Mouse (Mus musculus) mouse embryonic stem cell (cell line): Measurements from ENCODE around the gene Epb41l2.

ENCODE experiments used
- in situ Hi-C, 2 experiments: fragments of 300-500 bp; cut with MboI; formaldehyde crosslinking; loops; 1 replicate in 1 of 2; 3 replicates in 1 of 2; pipeline ENCODE4 v1.14.3; 2019 to 2020; ENCODE audit warnings: low sequenced_read_pairs in 2 of 2, low pct_unique_long_range_greater_than_20kb in 1 of 2, mixed read lengths in 1 of 2; ENCODE audit not compliant: unreplicated experiment in 1 of 2

Epb41l2 gene

GRCm38 (mm10) chr10:25449312-25450020 is 89.9 kb downstream of the Epb41l2 start:
- in situ Hi-C loops, result no loop called here

GRCm38 (mm10) chr10:25453150-25453549 is 93.6 kb downstream of the Epb41l2 start:
- in situ Hi-C loops, result no loop called here

GRCm38 (mm10) chr10:25453772-25454171 is 94.2 kb downstream of the Epb41l2 start:
- in situ Hi-C loops, result no loop called here

GRCm38 (mm10) chr10:25457118-25457517 is 97.5 kb downstream of the Epb41l2 start:
- in situ Hi-C loops, result no loop called here

GRCm38 (mm10) chr10:25457996-25458395 is 98.4 kb downstream of the Epb41l2 start:
- in situ Hi-C loops, result no loop called here

GRCm38 (mm10) chr10:25461832-25462231 is 102.2 kb downstream of the Epb41l2 start:
- in situ Hi-C loops, result no loop called here

GRCm38 (mm10) chr10:25462669-25463068 is 103.1 kb downstream of the Epb41l2 start:
- in situ Hi-C loops, result no loop called here

GRCm38 (mm10) chr10:25466493-25466892 is 106.9 kb downstream of the Epb41l2 start:
- in situ Hi-C loops, result no loop called here

- in situ Hi-C loops, result no loop called here
Measured at GRCm38 (mm10) chr10:25471944-25472343, 112.3 kb downstream of the Epb41l2 start.

GRCm38 (mm10) chr10:25479716-25480115 is 120.1 kb downstream of the Epb41l2 start:
- in situ Hi-C loops, result loop anchor here (10.0 kb wide), 2 partner anchors 205 to 215 kb away; no protein-coding TSS in a partner anchor

- in situ Hi-C loops, result loop anchor here (10.0 kb wide), 2 partner anchors 208 to 218 kb away; no protein-coding TSS in a partner anchor
Measured at GRCm38 (mm10) chr10:25482791-25483190, 123.2 kb downstream of the Epb41l2 start.

GRCm38 (mm10) chr10:25488456-25488855 is 128.9 kb downstream of the Epb41l2 start:
- in situ Hi-C loops, result loop anchor here (10.0 kb wide), 2 partner anchors 214 to 224 kb away; no protein-coding TSS in a partner anchor

- in situ Hi-C loops, result no loop called here
Measured at GRCm38 (mm10) chr10:25499323-25500071, 139.9 kb downstream of the Epb41l2 start.

GRCm38 (mm10) chr10:25503250-25503649 is 143.7 kb downstream of the Epb41l2 start:
- in situ Hi-C loops, result no loop called here

- in situ Hi-C loops, result no loop called here
Measured at GRCm38 (mm10) chr10:25513821-25514220, 154.2 kb downstream of the Epb41l2 start.

GRCm38 (mm10) chr10:25519954-25520353 is 160.4 kb downstream of the Epb41l2 start:
- in situ Hi-C loops, result no loop called here

GRCm38 (mm10) chr10:25520428-25520827 is 160.8 kb downstream of the Epb41l2 start:
- in situ Hi-C loops, result no loop called here

GRCm38 (mm10) chr10:25523727-25524126 is 164.1 kb downstream of the Epb41l2 start:
- in situ Hi-C loops, result no loop called here

- in situ Hi-C loops, result no loop called here
Measured at GRCm38 (mm10) chr10:25526156-25526555, 166.6 kb downstream of the Epb41l2 start.

GRCm38 (mm10) chr10:25526622-25527021 is 167.0 kb downstream of the Epb41l2 start:
- in situ Hi-C loops, result no loop called here
